Mouse (Mus musculus) left cerebral cortex, postnatal 36 days (tissue): Measurements from ENCODE around the gene Gm44511. TPM values are rescaled to one million over a fixed set of nuclear protein-coding genes. Genes with fewer than 3 reads are reported as not detected.
A peak's percentile ranks its signal among the peaks of the same experiment; 100 is the strongest.
"Not testable (repeated sequence)": the region's sequence is repeated elsewhere in the genome, so short reads cannot be mapped to it uniquely, and the experiment has no call there.

ENCODE experiments used
- DNase-seq, 2 experiments: peaks; one replicate each; pipeline ENCODE4 v3.0.0; 2021 to 2022; ENCODE audit warnings: low spot score in 2 of 2, mixed read lengths in 1 of 2
- intact Hi-C: fragments of 180-260 bp; cut with DNase I; formaldehyde crosslinking; loops from one replicate; pipeline ENCODE4 v1.15.1; 2025
- total RNA-seq, 2 experiments: library from RNA; stranded (reverse); gene quantifications; 2 replicates each; pipeline ENCODE4 v1.2.3; 2021

The Gm44511 gene
- total RNA-seq, 2 experiments from 2014 or later = not detected

GRCm38 (mm10) chr6:128768047-128768446 lies 58.1 kb downstream of the Gm44511 start:
- DNase-seq = no peak
- intact Hi-C loops = loop anchor here (10.0 kb wide), 1 partner anchor 767 kb away; the partner anchor contains the start of gene Gabarapl1

DNA sequence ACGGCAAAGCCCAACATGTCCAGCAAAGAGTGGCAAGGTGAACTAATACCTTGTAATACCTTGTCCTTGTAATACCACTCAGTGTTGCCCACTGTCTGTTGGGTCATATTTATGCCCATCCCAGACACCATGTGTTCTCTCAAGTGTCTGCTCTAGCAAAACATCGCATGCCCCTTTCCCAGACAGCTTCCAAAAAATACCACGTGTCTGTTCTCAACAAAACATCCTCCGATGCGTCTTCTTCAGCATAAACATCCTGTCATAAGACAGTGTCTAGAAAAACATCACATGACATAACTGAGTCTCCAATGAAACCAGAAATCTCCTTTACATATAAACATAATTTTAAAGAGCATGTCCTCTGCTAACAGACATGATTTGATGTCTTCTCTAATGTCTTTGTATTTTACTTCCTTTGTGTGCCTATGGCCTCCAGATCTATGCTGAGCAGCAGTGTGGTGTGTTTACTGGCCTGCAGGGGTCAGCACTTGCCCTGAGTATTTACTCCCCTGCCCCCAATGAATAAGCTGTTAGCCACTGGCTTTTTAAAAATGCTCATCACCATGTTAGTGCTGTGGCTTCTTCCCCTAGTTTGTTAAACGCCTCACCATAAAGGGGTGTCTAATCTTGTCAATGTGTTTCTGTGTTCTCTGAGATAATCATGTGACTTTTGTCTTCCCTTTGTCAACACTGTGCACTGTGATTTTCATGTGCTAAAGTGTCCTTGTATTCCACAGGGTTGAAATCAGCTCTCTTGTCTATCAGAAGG lies 59.4 kb downstream of the Gm44511 start:
- intact Hi-C loops = loop anchor here (10.0 kb wide), 1 partner anchor 768 kb away; the partner anchor contains the start of gene Gabarapl1
- DNase-seq = not testable (repeated sequence)

DNA sequence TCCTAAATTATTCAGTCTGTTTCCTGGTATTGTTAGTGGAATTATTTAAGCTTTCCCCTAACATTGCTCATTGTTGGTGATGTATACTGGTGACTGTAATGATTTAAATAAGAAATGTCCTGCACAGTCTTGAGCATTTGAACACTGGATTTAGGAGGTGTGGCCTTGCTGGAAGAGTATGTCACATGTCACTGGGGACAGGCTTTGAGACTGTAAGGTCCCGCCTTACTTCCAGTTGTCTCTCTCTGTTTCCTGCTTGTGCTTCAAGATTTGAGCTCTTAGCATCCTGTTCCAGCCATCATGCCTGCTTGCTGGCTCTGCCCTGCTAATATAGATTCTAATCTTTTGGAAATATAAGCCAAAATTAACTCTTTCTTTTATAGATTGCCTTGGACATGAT lies 60.9 kb downstream of the Gm44511 start:
- intact Hi-C loops = loop anchor here (10.0 kb wide), 1 partner anchor 770 kb away; the partner anchor contains the start of gene Gabarapl1
- DNase-seq = no peak

DNA sequence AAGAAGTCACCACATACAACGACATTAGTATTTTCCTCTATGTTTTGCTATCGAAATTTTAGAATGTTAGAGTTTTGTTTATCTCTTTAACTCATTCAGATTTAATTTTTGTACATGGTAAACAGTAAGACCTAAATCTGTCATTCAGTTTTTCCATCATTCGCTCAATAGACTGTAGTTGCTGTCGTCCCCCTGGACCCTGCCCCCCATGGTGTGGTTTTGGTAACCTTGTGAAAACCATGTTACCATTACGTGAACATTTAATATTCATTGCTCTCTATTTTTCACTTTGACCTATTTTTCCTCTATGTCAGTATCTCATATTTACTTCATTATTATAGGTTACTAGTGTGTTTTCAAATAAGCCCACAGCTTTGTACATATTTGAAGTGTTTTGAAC lies 61.5 kb downstream of the Gm44511 start:
- no peak for DNase-seq
- intact Hi-C loops = loop anchor here (1.0 to 10.0 kb wide), 3 partner anchors 39 to 770 kb away; partner anchors contain the start of gene Gabarapl1

GRCm38 (mm10) chr6:128763736-128764523 lies 62.2 kb downstream of the Gm44511 start:
- intact Hi-C loops = loop anchor here (1.0 to 10.0 kb wide), 3 partner anchors 39 to 771 kb away; partner anchors contain the start of gene Gabarapl1
- DNase-seq = peak; percentile 97

DNA sequence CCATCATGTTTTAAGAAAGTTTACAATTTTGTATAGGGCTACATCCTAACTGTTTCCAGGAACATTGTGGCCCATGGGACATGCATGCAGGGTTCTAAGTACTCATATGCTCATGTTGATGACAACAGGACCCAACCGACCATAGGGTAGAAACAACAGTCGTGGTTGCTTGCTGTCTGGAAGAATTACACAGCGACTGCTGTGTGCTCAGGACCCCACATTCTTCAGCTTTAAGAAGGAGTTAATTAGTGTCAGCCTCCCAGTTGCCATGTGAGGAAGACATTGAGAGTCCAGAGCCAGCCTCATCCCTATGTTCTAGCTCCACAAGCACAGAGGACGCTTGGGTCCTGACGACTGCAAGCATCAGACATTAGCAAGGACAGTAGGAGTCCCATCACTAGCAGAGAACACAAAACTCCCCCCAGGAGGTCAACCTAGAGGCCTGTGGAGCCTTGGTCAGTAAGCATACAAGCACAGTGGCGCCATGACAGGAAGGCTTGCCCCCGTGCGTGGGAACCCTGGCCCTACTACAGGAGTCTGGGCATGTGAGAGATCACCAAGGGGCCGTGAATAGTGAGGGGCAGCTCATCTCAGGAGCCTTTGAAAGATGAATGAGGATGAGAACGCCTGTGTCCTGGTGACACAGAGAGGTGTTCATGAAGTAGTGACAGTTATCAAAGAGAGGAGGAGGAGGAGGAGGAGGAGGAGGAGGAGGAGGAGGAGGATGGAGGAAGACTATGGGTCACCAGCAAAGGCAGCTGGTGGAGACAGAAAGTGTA lies 63.0 kb downstream of the Gm44511 start:
- intact Hi-C loops = loop anchor here (10.0 kb wide), 1 partner anchor 772 kb away; the partner anchor contains the start of gene Gabarapl1

DNA sequence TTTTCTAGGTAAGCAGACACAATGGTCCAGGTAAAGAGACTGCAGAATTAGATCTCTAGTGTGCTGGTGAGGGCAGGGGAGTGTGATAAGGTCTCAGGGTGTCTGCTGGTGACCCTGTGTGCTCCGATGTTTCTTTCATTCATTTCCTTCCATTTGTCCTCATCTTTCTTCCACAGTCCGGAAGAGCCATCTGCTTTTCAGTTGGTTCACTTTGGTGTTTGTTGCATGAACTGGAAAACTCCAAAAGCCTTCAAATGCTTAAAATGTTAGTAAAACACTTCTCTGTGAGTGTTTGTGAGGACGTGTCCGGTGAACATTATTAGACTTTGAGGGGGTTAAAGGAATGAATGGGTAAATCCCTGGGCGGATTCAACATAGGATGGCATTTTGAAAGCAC lies 65.0 kb downstream of the Gm44511 start:
- DNase-seq = peak in 1 of 2 experiments; percentile 5
- intact Hi-C loops = loop anchor here (10.0 kb wide), 1 partner anchor 774 kb away; the partner anchor contains the start of gene Gabarapl1

More for the DNA sequence above, 63.0 kb downstream of the Gm44511 start:
- DNase-seq = not testable (repeated sequence)

DNA sequence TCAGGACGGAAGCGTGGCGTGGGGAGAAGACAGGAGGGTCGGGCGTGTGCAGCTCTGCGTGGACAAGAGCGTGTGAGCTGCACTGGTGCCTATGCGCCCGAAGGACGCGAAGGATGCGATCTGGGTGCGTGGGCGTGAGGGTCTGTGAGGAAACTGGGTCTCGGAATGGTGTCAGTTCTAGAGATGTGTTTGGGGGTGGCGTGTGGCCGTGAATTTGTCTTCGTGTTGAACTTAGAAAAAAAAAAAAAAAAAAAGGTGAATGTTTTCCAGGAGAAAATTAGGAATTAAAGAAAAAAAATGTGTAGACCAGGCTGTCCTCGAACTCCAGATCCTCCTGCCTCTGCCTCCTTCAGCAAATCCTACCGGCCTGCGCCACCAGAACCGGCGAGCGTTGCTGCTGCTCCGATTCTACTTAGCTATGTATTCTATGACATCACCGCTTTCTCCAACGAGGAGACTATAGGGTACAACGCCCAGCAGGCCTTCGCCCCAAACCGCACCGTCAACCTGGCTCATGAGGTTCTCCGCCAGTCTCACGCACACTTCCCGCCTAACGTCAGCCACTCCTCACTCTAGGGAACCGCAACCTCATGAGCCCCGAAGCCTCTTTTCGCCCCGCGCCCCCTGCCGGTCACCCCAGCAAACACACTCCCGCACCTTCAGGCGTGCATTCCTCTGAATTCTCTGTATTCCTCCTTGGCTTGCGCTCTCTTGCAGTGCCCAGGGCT lies 65.5 kb downstream of the Gm44511 start:
- intact Hi-C loops = loop anchor here (10.0 kb wide), 1 partner anchor 774 kb away; the partner anchor contains the start of gene Gabarapl1
- DNase-seq = peak; percentile 89 to 92

DNA sequence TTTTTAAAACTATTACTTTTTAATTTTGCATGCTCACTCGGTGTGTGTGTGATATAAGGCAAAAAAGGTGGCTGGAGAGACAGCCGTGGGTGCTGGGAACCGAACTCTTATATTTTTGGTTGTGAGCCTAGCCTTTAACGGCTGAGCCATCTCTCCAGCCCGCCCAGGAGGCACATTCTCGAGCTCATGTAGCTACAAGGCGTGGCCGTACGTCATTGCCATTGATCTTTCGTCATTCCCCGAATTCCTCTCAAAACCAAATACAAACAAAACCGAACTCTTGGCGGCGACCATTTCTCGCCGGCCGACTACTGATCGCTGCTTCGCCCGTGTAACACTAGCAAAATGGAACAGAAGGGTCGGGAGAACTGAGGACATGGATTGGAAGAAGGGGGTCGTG lies 66.1 kb downstream of the Gm44511 start:
- DNase-seq = peak; percentile 95 to 96
- intact Hi-C loops = loop anchor here (10.0 kb wide), 1 partner anchor 775 kb away; the partner anchor contains the start of gene Gabarapl1

DNA sequence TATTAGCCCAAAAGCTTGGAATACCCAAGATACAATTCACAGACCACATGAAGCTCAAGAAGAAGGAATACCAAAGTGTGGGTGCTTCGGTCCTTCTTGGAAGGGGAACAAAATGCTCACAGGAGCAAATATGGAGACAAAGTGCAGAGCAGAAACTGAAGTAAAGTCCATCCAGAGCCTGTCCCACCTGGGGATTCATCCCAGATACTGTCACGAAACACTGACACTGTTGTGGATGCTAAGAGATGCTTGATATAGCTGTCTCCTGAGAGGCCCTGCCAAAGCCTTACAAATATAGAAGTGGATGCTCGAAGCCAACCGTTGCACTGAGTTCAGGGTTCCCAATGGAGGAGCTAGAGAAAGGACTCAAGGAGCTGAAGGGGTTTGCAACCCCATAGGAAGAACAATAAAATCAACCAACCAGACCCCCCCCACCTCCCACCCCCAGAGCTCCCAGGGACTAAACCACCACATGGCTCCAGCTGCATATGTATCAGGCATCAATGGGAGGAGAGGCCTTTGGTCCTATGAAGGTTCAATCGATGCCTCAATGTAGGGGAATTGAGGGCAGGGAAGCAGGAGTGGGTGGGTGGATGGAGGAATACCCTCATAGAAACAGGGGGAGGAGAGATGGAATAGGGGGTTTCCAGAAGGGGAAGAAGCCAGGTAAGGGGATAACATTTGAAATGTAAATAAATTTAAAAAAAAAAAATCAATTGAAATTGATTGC lies 66.7 kb downstream of the Gm44511 start:
- intact Hi-C loops = no loop called here
- no peak for DNase-seq

DNA sequence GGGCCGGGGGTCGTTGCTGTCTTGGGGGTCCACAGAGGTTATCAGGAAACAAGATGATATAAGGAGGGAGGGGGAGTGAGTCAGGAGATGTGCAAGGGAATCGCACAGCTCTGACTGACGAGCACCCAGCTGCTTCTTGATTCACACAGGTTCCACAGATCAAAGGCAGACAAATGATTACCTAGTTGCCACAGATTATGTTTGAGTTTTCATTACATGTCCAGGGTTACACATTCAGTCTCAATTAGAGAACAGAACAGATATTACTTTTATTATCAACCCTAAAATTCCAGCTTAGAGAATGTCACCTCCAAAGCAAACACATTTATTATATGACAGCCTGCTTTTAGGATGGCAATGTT lies 70.7 kb downstream of the Gm44511 start:
- intact Hi-C loops, DNase-seq: not testable (repeated sequence)

DNA sequence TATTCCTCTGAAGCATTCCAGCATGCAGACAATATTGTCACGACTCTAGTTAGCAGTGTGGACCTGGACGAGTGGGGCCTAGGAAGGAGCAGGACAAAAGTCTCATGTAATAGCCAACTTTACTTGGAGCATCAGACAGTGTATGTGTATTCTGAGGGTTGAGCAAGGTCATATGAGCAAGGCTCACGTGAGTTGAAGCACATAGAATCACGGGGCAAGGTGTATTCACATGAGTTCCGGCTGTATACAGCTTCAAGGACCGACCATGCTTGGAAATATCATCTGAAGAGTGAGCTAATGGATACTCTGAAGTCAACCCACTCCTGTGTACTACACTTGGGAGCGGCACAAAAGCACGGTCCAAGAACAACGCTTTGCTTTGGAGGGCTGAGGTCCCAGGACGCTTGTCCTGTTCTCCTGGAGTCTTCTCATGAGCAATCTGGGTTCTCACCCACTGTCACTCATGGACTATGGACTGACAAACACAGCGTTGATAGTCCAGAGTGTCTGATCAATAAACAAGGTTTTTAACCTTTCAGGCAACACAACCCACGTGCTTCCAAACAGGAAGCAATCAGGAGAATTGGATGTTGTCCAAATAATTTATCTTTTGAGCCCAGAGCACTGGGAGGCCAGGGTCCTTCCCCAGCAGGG lies 71.2 kb downstream of the Gm44511 start:
- intact Hi-C loops = loop anchor here (1.0 to 5.0 kb wide), 2 partner anchors 124 to 153 kb away; no protein-coding TSS in a partner anchor
- DNase-seq = not testable (repeated sequence)

DNA sequence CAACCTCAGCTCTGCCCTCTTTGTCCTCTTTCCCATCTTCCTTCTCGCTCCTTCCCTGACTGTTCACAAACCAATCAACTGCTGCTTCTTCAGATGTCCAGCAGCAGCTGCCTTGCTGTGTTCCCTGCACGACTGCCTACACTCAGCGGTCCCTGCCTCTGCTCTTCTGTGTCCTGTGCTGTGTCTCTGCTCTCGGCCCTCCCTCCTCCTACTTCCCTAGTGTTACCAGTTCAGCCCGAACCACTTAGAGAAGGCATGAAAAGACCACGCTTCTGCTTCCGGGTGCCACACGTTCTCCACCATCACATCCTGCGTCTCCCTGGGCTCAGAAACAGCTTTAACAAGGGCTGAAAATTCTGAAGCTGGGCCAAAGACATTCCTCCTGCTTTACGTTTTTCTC lies 71.8 kb downstream of the Gm44511 start:
- peak; percentile 22 to 30 for DNase-seq
- intact Hi-C loops = loop anchor here (1.0 to 5.0 kb wide), 2 partner anchors 123 to 152 kb away; no protein-coding TSS in a partner anchor

DNA sequence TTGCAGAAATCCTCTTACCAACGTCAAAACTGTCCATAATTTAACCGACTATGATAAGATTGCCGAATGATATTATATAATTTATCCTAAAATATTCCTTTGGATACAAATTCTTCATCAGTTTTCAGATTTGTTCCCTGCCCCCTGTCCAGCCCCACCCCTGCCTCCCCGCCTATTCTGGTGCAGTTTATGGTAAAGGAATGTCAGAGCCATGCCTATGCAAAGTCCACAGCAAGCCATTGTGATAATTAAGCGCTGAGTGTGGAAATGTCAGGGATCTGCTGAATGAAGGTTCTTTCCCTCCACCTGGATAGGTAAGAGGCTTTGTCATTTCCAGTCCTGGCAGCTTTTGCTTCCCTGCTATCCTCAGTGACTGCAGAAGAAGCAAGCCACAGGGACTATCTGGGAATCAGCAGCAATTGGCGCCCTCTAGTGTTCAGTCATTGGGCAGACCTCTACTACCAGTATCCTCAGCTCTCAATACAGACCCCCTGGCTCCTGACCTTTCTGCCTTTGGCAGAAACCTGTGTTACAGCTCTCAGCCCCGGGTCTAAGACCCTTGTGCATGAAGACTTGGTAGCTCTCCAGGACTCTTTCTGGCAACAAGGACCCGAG lies 72.4 kb downstream of the Gm44511 start:
- peak; percentile 80 to 85 for DNase-seq
- intact Hi-C loops = loop anchor here (1.0 to 5.0 kb wide), 2 partner anchors 122 to 151 kb away; no protein-coding TSS in a partner anchor

GRCm38 (mm10) chr6:128747006-128747405 lies 79.1 kb downstream of the Gm44511 start:
- intact Hi-C loops = loop anchor here (5.0 kb wide), 1 partner anchor 95 kb away; no protein-coding TSS in a partner anchor
- not testable (repeated sequence) for DNase-seq

DNA sequence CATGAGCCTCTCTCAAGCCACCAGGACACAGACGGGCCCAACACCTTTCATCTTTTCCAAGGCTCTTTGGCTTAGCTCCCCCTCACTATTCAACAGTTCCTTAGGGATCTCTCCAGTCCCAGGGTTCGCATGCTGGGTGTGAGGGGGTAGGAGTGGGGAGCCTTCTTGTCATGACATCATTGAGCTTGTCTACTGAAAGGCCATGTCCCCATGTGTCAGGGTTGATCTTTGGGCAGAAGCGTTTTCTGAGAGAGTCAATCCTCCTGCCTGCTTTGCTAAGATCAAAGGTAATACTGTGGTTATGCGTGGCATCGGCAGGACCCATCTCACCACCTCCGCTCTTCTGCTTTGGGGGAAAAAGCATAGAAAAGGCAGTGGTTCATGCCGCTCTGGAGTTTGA lies 88.7 kb downstream of the Gm44511 start:
- intact Hi-C loops = no loop called here
- DNase-seq = no peak

GRCm38 (mm10) chr6:128736100-128736499 lies 90.0 kb downstream of the Gm44511 start:
- intact Hi-C loops = no loop called here
- DNase-seq = no peak
